Mouse (Mus musculus) intestine, postnatal 0 days (tissue): ENCODE measurements around the gene Slc8a1. TPM values are rescaled to one million over a fixed set of nuclear protein-coding genes. Genes with fewer than 3 reads are reported as not detected.

Experiments
- ATAC-seq: fragments of 200-750 bp; cut with Nextera tagmentation; 2 replicates; pipeline ENCODE4 v1.8.0; 2017; ENCODE audit warnings: mild to moderate bottlenecking, moderate TSS enrichment, moderate library complexity
- H3K27ac ChIP-seq: fragments of 300-500 bp; sonication (generic); 2 replicates; pipeline ENCODE4 v1.5.1; 2014; ENCODE audit warnings: mild to moderate bottlenecking, low read depth, low read length, moderate library complexity
- H3K27me3 ChIP-seq: fragments of 300-500 bp; sonication (generic); replicated peaks from 2 replicates; pipeline ENCODE4 v1.6.1; 2014; ENCODE audit warnings: low read length, mixed read lengths; ENCODE audit not compliant: control insufficient read depth, insufficient read depth
- H3K36me3 ChIP-seq: fragments of 300-500 bp; sonication (generic); 2 replicates; pipeline ENCODE4 v1.6.1; 2014; ENCODE audit warnings: mild to moderate bottlenecking, moderate library complexity; ENCODE audit not compliant: control insufficient read depth, insufficient read depth
- H3K4me1 ChIP-seq: fragments of 300-500 bp; sonication (generic); replicated peaks from 2 replicates; pipeline ENCODE4 v1.6.1; 2014; ENCODE audit warnings: antibody characterized with exemption, low read length, mixed read lengths; ENCODE audit not compliant: control insufficient read depth, insufficient read depth
- H3K4me2 ChIP-seq: fragments of 300-500 bp; sonication (generic); replicated peaks from 2 replicates; pipeline ENCODE4 v1.6.1; 2014; ENCODE audit warnings: low read depth, mild to moderate bottlenecking, moderate library complexity
- H3K4me3 ChIP-seq: fragments of 300-500 bp; sonication (generic); 2 replicates; pipeline ENCODE4 v1.5.1; 2014; ENCODE audit warnings: low read depth, low read length
- H3K9ac ChIP-seq: fragments of 300-500 bp; sonication (generic); 2 replicates; pipeline ENCODE4 v1.6.1; 2014; ENCODE audit warnings: mild to moderate bottlenecking, low read depth, low read length
- H3K9me3 ChIP-seq: fragments of 300-500 bp; sonication (generic); 2 replicates; pipeline ENCODE4 v1.6.1; 2016; ENCODE audit warnings: mixed run types; ENCODE audit not compliant: control insufficient read depth
- CTCF ChIP-seq: sonication (generic); IDR thresholded peaks from 2 replicates; pipeline ENCODE4 v1.5.1; 2016; ENCODE audit warnings: low read depth, mild to moderate bottlenecking, control low read depth, antibody characterized with exemption, moderate library complexity
- WGBS: fragments of 180-500 bp; shearing (Covaris S2); extraction: QIAGEN DNeasy Blood & Tissue Kit; methylation state at CpG from one replicate; pipeline ENCODE4 v1.1.7; 2014; 5-methylcytosine and 5-hydroxymethylcytosine counted together
- polyA plus RNA-seq: library from polyadenylated mRNA; unstranded; fragments of >200 nt; fragmentation: Nextera tagmentation; extraction: Ambion mirVana; gene quantifications from 2 replicates; pipeline ENCODE4 v1.2.1, GENCODE M21; 2015

Slc8a1 gene
- polyA plus RNA-seq, 1 experiment from 2014 or later = 2.9 TPM

GRCm38 (mm10) chr17:81599072-81599471 lies 139.1 kb downstream of the Slc8a1 start:
- Histone ChIP-seq H3K27ac (no peak overlapping the region), H3K9ac (no peak overlapping the region), H3K4me2 (no peak overlapping the region), H3K4me3 (no peak overlapping the region), H3K9me3 (no peaks in the 10 kb centered on the region), H3K27me3 (no peaks in the 10 kb centered on the region), H3K36me3 (no peaks in the 10 kb centered on the region), H3K4me1 (no peaks in the 10 kb centered on the region)
- no peak for TF ChIP-seq CTCF
- WGBS = 89% methylated on average over 2 of the region's 2 CpGs
- ATAC-seq = no peak

GRCm38 (mm10) chr17:81589791-81590190 lies 148.4 kb downstream of the Slc8a1 start:
- Histone ChIP-seq H3K27ac (no peak overlapping the region), H3K9me3 (no peaks in the 10 kb centered on the region), H3K9ac (no peak overlapping the region), H3K4me1 (no peaks in the 10 kb centered on the region), H3K4me3 (no peak overlapping the region), H3K4me2 (no peak overlapping the region), H3K36me3 (no peaks in the 10 kb centered on the region), H3K27me3 (no peaks in the 10 kb centered on the region)
- 71% methylated on average over 7 of the region's 7 CpGs for WGBS
- no peak for ATAC-seq
- TF ChIP-seq CTCF = no peak

DNA sequence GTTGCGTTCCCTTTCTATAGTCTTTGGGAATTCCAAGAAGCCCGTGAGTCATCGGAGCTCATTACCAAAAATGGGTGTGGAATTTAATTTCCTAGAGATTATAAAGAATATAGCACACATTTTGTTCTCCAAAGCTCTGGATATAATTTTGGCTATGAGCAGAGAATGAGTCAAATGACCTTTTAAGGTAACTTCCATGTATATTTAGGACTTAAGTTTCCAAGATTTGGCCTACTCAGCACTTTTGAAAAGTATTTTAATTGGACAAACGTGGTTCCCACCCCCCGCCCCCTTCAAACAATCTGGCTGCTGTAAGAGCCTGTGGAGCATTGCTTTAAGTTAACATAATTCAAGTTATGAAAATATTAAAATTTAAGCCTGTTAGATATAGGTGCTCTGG lies 151.4 kb downstream of the Slc8a1 start:
- H3K4me2 ChIP-seq = no peak overlapping the region
- WGBS = 81% methylated on average over 5 of the region's 5 CpGs

DNA sequence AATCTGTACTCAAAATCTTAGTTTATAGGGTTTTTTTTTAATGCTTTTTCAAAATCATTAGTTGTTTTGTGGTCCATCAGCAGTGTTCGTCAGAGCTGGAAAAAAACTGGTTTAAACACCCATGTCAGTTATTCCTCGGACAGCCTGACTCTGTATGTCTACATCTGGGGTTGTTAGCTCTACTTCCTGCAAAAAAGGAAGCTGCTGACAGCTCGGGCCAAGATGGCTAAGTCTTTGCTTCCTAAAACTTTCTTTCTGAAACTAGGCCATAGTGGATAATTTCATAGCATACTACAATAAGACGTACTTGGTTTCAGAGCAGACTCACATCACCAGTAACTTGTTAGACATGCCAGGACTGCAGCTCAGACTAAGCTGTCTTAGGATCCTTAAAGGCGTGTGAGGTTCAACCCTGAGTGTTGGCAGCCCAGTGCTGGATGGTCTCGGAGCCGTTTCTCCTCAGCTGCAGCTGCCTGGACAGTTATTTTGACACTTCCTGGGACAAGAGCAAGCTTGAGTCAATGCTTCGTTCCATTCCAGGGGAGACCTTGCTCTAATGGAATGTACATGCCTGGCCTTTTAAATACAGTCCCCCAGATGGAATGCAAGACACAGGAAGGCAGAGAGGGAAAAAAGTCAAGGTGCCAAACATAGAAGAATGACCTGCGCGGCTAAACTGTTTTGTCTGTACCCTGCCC lies 158.3 kb downstream of the Slc8a1 start:
- Histone ChIP-seq H3K27ac (no peak overlapping the region), H3K4me1 (no peaks in the 10 kb centered on the region), H3K27me3 (no peaks in the 10 kb centered on the region), H3K4me3 (no peak overlapping the region), H3K9ac (no peak overlapping the region), H3K4me2 (no peak overlapping the region), H3K36me3 (no peaks in the 10 kb centered on the region), H3K9me3 (no peaks in the 10 kb centered on the region; the same call in 1 of the 2 replicates)
- 62% methylated on average over 10 of the region's 10 CpGs for WGBS
- no peak for ATAC-seq
- TF ChIP-seq CTCF = no peak

More for the DNA sequence above, 151.4 kb downstream of the Slc8a1 start:
- ATAC-seq = no peak
- Histone ChIP-seq H3K4me1 (no peaks in the 10 kb centered on the region), H3K27ac (no peak overlapping the region), H3K36me3 (no peaks in the 10 kb centered on the region), H3K4me3 (no peak overlapping the region), H3K9me3 (no peaks in the 10 kb centered on the region), H3K9ac (no peak overlapping the region), H3K27me3 (no peaks in the 10 kb centered on the region)
- no peak for TF ChIP-seq CTCF

DNA sequence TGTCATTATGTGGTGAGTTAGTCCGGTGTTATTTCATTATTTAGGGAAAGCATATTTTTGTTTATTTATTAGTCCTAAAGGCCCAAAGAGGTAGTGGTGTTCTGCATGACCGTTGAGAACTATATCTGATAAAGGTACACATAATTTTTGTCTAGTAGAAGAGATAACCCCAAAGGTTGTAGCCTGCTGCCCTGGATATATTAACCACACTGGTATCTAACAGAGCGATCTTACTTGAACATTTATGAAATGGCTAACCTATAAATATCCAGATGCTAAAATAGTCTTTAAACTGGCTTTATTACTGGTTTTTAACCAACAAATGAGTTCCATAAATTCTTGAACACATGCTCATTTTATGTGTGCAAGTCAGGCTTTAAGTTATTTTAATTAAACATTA lies 161.3 kb downstream of the Slc8a1 start:
- Histone ChIP-seq H3K4me2 (no peak overlapping the region), H3K27ac (no peak overlapping the region), H3K4me3 (no peak overlapping the region), H3K9ac (no peak overlapping the region), H3K36me3 (no peaks in the 10 kb centered on the region), H3K4me1 (no peaks in the 10 kb centered on the region), H3K9me3 (no peaks in the 10 kb centered on the region; the same call in 1 of the 2 replicates), H3K27me3 (no peaks in the 10 kb centered on the region)
- no peak for TF ChIP-seq CTCF
- no peak for ATAC-seq
- WGBS = 85% methylated on average over 3 of the region's 3 CpGs

GRCm38 (mm10) chr17:81565634-81566372 lies 172.4 kb downstream of the Slc8a1 start:
- Histone ChIP-seq H3K4me1 (no peaks in the 10 kb centered on the region), H3K4me3 (no peak overlapping the region), H3K9me3 (no peaks in the 10 kb centered on the region), H3K4me2 (no peak overlapping the region), H3K9ac (no peak overlapping the region), H3K36me3 (no peaks in the 10 kb centered on the region), H3K27me3 (no peaks in the 10 kb centered on the region), H3K27ac (no peak overlapping the region)
- no peak for ATAC-seq
- TF ChIP-seq CTCF = no peak
- 85% methylated on average over 9 of the region's 9 CpGs for WGBS
